Mouse (Mus musculus) adrenal gland (tissue): ENCODE data around the gene Alk.

Experiments
- intact Hi-C: fragments of 180-260 bp; cut with DNase I; formaldehyde crosslinking; loops from one replicate; pipeline ENCODE4 v1.15.1; 2025

The Alk gene

DNA sequence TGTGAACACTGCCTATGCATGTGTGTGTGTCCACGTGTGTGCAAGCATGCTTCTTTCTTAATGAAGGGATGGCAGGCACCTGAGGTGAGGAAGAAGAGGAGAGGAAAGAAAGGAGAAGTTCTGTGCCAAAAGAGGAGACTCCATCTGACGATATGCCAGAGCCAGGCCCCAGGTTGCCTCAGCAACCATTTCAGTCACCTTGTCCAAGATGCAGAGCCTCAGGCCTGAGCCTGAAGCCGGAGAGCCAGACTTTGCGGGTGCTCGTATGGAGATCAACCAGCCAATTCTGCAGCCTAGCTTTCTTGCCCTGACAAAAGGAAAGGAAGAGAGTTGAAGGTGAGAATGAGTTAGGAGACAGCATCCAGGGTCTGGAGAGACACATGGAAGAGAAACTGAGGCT, 566.1 kb downstream of the Alk start:
- intact Hi-C loops: no loop called here

DNA sequence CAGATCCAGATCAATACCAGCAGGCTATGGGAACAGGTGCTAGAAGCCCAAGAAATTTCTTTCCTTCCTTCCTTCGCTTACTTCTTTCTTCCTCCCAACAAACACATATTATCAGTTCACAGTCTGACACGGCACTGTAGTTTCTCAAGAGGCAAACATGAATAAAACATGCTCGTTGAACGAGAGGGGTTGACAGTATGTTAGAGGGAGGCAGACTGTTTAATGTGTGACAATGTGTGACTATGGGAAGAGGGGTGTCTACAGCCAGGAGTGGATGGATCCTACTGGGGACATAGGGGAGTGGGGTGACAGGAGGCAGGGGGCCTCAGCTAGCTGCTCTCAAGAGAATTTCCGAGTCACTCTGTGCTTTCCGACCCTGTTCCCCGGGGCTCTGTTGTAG, 573.8 kb downstream of the Alk start:
- intact Hi-C loops: no loop called here

DNA sequence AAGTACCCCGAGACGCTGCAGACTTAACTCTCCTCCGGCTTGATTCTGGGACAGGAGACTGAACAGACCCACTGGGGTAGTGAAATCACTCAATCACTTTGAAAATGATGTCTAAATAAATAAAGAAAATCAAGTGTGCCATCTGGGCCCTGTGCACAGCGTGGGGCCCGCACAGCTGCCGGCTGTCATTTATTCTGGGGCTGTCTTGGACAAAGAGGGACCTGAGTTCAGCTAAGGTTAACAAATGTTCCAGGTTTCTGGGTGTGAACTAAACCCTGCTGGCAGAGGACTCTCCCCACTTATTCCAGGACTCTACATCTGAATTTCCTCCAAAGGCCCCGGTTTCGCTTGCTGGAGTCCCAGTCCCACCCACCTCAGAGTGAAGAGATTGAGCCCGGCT, 581.1 kb downstream of the Alk start:
- intact Hi-C loops: no loop called here

DNA sequence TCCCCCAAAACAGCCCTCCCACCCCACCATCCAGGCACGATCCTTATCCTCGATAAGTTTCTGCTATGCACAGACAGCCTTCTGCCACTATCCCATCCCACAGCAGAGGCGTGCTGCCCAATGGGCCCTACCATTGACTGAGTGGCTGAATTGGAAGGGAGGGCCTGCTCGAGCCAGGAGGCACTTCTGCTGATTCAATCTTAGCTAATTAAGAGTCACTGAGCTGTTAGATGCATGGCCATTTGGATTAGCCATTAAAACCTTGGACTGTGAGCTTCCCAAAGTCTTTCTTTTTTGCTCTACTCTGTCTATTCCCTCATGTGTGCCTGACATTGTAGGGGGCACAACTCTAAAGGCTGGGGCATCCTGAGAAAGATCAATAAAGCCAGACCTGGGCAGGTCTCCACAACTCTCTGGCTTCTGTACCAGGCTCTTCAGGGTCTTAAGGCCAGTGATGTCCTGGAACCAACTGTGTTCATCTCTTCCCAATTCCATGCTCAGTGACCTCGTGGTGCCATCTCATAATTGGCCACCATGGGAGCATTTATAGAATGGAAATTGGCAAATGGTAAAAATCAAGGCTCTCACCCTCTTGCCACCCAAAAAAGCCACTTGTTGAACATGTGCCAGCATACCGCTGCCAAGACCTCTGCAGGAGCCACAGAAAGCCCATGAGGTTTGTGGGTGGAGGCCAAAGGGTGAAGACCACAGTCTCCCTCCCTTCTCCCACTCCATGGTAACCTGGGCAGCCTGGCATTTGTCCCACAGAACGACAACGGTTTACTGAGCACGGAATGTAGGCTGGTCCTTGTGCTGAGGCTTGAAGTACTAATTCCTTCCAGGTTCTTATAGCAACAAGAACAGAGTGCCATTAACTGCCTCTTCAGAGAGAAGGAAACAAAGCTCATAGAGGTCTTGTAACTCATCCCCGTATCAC, 582.4 kb downstream of the Alk start:
- intact Hi-C loops: no loop called here

DNA sequence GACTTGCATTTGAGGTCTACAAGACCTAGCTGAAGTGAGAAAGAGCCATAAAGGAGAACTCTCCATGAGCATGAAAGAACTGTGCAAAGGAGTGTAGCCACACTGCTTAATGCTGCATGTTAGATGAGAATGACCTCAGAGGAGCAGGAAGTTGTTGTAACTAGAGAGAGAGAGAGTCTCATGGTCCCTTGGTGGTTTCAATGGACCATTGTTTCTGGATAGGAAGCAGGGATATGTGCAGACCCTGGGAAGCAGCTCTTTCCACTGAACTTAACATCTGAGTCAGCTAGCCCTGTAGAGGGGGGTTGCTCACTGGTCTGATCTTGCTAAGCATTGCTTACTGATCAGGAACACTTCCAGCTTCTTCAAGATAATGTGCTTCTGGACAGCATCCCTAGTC, 587.1 kb downstream of the Alk start:
- intact Hi-C loops: no loop called here

DNA sequence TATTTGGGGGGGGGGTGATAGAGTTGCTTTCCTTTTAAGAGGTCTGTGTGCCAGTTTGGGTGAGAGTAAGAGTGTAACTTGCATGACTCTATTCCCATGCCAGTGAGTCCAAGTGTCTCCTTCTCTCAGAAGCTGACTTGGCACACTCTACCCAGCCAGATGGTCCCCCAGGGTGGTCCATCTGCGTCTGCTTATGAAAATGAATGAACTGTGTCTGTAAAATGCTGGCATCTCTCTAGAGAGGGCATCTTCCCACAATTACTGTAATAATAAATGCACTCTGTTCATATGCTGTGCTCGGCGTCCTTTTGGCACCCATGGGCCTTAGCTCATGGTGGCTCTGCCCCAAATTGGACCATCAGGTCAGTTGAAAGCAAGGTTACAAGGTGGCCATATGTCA, 589.2 kb downstream of the Alk start:
- intact Hi-C loops: no loop called here

DNA sequence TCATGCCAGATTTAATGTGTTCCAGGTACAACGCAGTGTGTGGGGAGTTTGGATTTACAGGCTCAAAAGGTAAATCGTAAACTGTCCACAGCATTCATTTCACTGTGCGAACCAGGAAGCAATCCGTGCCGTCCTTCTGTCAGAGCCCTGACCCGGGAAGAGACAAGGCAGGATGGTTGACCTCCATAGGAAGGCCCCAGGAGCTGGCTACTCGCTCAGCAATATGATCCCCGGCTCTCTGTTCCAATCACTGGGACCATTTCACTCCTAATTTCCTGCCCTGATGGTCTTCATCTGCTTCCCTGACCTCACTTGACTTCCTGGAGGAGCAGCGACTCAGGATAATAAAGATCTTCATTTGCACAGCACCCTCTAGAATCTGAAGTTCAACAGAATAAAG, 591.7 kb downstream of the Alk start:
- intact Hi-C loops: no loop called here

DNA sequence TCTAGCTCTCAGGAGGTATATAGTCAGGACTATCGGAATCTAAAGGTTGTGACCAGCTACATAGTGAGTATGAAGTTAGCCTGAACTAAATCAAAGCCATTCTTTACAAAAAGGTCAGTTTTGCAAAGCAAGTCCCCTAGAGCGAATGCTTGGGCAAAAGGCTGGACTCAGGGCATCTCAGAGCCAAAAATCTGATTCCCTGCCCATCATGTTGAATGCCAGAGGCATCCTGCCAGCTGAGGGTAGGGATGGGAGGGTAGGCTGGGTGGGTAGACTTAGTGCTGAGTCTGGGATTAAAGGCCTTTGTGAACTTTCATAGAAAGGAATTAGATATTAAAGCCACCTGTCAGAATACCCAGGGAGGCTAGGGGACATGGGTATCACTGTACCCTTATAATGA, 594.6 kb downstream of the Alk start:
- intact Hi-C loops: no loop called here

DNA sequence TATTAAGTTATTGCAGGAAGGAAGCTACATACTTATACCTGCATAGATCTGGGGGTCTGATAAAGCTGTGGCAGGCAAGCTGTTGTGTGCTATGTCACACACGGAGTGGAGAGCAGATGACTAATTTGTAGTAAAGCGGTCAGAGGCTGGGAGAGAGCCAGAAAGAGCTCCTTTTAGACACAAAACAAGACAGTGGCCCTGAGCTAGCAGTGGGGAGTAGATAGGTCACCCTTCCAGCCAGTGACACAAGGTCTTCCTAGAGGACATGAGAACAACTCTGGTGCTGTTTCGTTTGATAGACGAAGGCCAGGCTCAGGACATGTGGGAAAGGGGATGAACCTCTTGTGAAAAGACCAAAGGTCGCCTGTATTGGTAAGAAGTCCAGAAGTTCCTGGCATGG, 596.0 kb downstream of the Alk start:
- intact Hi-C loops: no loop called here

DNA sequence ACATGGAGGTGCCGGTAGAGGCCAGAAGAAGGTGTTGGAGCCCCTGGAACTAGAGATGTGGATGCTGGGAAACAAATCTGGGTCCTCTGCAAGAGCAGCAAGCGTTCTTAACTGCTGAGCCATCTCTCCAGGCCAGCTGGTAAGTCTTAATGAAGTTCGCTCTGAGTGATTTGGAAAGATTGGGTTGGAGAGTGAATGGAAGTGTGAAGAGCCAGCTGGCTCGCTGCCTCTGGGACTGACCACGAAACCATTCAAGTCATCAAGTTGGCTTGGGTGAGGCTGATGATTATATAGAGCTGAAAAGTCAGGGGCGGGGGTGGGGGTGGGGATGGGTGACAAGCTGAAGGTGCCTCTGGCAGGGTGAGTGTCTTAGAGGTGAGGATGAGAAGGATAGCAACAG, 599.1 kb downstream of the Alk start:
- intact Hi-C loops: no loop called here

DNA sequence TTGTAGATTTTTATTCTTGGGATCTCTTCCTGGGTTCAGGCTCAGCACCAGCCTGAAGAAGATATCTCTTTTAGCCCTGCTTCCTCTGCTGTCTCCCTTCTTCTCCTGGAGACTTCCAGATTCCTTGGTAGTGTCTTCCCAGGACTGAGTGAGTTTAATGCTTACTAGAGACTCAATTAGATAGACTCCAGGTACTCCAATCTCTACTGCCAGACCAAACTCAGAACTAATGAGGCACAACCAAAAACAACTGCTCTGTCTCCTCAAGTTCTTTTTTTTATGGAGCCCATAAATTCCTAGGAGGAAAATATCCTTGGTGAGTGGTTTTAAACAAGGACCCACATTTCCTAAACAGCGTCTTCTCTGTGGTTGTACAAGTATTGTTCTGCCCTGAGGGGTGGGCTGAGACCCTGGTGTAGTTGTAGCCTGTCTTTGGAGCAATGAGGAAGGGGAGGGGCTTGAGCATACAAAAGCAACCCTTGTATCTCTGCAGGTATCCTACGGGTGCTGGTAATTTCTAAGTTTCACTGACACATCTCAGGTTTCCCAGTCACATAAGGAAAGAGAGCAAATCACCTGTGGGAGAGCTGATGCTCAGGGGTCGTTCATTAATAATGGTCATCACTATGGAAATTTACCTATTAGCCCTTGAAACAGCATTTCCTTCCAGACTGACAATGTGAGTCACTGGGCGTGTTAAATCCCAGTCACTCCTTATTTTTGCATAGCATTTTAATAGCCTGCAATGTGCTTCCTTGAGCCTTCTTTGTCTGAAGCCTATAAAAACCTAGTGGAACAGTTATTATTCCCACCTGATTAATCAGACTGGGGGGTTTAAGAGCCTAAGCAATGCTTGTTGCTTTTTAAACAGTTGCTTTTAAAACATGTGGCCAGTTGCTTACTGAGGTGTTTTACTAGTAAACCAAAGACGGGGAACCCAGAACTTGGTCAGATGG, 604.6 kb downstream of the Alk start:
- intact Hi-C loops: no loop called here

DNA sequence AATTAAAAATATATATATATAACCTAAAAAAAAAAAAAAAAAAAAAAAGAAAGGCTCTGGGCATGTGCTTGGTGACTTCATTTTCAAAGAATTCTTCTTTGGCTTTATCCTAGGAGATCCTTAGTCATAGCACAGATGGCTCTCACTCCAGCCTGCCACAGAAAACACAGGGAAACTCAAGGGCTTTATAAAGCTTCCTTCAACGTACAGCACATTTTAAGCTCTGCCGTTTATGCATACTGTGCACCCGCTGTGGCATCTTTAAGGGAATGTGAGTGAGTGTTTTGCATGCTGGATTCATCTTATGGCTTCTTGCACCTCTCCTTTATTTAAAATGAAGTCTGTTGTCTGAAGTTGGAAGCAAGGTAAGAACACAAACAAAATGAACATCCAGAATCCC, 606.7 kb downstream of the Alk start:
- intact Hi-C loops: no loop called here

DNA sequence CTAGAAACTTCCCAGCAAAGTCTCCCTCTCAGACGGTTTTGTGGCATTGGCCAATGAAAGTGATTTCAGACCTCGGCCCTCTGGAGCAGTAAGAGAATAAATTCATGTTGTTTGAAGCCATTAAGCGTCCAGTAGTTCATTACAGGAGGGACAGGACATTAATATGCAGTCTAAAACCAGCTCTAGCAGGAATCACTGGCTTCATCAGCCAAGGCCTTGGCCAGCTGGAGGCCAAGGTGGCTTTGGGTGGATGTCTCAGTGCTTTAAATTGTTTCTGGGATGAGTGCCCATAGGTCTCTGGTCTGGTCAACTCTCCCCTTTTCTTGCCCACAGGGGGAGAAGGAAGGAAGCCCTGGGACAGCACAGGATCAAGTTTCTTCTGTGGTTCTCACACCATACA, 608.9 kb downstream of the Alk start:
- intact Hi-C loops: no loop called here

DNA sequence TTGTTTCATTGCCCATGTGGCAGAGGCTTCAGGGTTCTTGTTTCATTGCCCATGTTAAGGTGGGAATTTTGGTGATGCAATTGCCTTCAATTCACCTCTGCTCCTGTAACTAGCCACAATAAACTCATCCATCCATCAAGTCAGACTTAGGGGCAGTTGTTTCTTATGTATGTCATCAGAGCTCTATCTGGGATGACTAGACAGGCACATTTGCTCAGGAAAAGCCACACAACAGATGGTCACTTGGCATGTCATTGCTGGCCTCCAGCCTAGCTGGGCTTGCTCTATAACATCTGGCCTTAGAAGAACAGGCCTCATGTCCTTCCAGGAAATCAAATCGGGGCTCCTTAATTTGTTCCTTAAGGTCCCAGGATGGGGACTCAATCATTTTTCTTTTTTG, 610.3 kb downstream of the Alk start:
- intact Hi-C loops: no loop called here

DNA sequence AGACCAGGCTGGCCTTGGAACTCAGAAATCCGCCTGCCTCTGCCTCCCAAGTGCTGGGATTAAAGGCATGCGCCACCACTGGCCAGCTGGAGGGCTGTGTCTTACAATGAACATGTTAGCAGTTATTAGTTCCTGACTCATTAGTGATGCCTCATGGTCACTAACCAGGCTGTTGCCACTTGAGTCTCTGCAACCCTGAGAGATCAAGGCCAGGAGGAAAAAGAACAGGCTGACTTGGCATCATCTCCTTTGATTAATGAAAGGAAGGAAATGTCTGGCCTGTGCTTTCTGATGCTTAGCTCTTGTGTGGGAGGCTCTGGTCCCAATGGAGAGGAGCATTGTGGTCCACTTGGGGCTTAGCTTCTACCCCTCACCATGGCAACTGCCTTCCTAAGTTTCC, 611.4 kb downstream of the Alk start:
- intact Hi-C loops: no loop called here

DNA sequence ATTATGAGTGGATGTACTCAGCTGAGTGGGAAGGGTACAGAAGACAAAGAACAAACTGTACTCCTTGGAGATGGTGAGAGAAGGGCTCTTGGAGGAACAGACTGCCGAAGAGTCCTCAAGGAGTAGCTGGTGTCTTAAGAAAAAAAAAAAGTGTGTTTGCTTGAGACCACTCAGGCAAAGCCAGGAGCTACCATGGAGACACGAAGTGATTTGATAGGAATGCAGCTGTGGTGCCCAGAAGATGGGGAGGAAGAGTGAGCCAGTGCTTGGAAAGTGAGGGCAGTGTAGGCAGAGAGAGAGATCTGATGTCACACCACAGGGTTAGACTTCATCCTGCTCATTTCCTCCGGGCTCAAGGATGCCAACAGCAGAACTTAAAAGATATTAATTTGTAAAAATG, 613.2 kb downstream of the Alk start:
- intact Hi-C loops: no loop called here

DNA sequence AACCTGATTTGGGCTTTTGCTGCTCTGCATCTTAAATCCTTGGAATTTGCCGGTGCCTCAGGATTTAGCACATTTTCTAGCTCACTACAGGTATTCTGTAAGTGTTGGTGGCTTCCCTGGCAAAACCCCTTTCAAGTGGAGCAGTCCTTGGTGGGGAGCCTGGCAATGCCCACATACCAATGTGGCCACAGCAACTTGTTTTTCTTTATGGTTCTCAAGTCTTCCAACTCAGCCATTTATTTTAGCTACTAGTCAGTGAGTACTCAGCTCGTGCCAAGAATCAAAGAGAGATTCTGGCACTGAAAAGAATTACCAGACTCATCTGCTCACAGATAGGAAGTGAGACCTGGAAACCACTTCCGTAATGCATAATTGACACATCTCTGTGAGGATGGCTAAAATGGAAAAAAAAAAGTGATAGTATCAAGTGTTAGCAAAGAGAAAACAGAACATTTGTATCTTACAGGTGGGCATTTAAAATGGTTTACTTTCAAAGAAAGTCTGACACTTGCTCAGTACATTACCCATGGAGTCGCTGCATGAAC, 614.2 kb downstream of the Alk start:
- intact Hi-C loops: no loop called here

DNA sequence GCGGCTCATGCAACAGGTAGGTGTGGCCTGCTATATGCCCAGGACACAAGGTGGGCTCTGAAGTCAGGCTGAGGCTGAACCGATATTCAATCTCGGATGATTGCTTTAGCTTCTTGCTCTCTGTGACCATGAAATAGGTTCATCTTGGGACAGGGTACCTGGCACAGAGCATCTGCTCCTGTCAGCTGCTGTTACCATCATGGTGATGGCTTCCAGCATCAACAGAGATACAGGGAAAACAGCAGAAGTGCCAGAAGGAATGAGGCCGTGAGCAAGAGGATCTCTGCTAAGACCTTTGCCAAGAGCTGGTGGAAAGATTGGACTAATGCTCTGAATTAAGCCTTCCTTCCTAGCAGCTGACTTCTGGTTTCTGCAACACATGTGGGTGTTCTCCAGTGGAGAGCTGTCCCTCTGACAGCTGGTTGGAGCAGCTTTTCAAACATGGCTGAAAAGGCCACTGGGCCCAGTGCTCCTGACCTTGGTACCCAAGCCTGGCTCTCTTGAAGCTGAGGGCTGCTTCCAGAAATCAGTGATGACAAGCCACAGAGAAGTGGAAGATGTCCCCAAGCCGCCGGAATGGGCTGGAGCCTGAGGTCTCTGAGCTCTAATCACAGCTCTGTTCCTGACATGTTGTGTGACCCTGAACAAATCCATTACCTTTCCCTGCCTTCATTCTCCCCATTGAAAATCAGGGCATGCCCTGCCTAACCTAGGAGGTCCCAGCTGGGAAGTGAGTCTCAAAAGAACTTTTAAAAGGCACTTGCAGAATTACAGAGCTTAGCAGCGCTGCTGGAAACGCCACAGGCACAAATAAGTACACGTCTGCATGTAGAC, 615.5 kb downstream of the Alk start:
- intact Hi-C loops: no loop called here

DNA sequence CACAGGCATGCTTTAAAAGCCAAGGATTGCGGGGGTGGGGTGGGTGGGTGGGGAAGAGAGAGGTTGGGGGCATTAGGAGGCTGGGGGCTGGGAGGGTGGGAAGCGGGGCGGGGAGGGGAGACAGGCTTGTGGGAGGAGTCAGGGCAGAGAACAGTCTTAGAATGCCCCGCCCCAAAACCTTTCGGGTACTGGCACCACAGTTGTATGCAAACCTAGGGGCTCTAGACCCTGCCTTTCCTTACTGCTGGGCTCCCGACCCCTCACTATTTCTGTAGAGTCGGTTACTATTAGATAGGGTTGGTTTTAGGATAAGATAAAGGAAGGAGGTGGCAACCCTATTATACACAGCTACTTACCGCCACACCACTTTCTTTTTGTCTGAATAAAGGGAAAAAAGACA, 617.4 kb downstream of the Alk start:
- intact Hi-C loops: no loop called here

DNA sequence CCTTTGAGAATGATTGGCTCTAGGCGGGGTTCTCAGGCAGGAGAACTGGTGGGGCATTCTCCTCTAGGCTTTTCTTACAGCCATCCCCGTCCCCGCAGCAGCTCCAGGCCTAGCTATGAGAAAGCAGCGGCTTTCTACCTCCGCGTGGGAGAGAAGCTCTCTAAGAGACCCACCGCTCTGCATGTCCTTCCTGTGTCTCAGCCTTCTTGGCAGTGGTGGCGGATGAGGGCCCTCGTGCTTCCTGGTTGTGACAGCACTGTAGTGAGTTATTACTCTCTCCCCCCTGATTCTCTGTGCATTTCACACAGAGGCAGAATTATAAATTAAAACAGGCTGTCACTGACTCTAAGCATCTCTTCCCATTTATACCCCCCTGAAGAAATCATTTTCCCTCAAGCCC, 618.0 kb downstream of the Alk start:
- intact Hi-C loops: no loop called here

DNA sequence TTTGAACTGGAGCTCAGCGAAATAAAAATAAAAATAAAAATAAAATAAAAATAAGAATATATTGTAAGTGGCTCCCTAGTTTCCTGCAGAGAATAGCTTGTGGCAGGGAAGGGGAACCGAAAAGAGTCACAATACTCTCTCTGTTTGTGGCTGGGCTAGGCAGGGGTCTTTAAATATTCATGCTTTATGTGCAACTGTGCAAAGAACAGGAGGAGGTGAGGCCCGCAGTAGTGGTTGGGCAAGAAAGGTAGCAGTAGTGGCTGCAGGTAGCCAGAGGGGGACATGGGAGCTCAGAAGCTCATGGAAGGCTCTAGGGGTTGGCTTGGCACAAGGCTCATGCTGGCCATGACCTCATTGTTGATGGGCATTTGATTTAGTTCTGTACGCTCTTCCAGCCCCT, 623.2 kb downstream of the Alk start:
- intact Hi-C loops: no loop called here
